Mouse (Mus musculus) ES-E14 (cell line): ENCODE measurements around the gene Lgals1.
A peak's percentile ranks its signal among the peaks of the same experiment; 100 is the strongest.

ENCODE experiments used
- CHD2 ChIP-seq: IDR thresholded peaks from 2 replicates; pipeline ENCODE4 v1.6.1; 2014; ENCODE audit warnings: mild to moderate bottlenecking, low read depth, low read length, inconsistent platforms
- HCFC1 ChIP-seq: IDR thresholded peaks from 2 replicates; pipeline ENCODE4 v1.6.1; 2012; ENCODE audit warnings: low read length, inconsistent platforms, borderline replicate concordance; ENCODE audit not compliant: insufficient read depth
- MAFK ChIP-seq: IDR thresholded peaks from 2 replicates; pipeline ENCODE4 v1.6.1; 2014; ENCODE audit warnings: mild to moderate bottlenecking, low read depth, low read length, inconsistent platforms; ENCODE audit not compliant: insufficient read depth
- ZC3H11A ChIP-seq: IDR thresholded peaks from 2 replicates; pipeline ENCODE4 v1.6.1; 2012; ENCODE audit warnings: low read depth, mild to moderate bottlenecking, inconsistent platforms, low read length, borderline replicate concordance
- ZNF384 ChIP-seq: IDR thresholded peaks from 2 replicates; pipeline ENCODE4 v1.6.1; 2012; ENCODE audit warnings: low read depth, low read length, inconsistent platforms

GRCm38 (mm10) chr15:78913632-78914090 lies 12.9 kb upstream of the Lgals1 start, which contains the start of gene Pdxp:
- no peak for TF ChIP-seq HCFC1
- TF ChIP-seq ZNF384, result no peak
- TF ChIP-seq MAFK, result no peak
- peak; percentile 67 for TF ChIP-seq CHD2
- TF ChIP-seq ZC3H11A, result no peak
